Mouse (Mus musculus) heart, embryonic 13.5 days (tissue): ENCODE data around the gene Rassf4. TPM values are rescaled to one million over a fixed set of nuclear protein-coding genes. Genes with fewer than 3 reads are reported as not detected.

Source experiments
- ATAC-seq: fragments of 200-750 bp; cut with Nextera tagmentation; 2 replicates; pipeline ENCODE4 v1.8.0; 2017; ENCODE audit warnings: moderate TSS enrichment; ENCODE audit not compliant: insufficient number of reproducible peaks, low FRiP score, low TSS enrichment; ENCODE audit errors: extremely low read depth
- H3K27ac ChIP-seq: fragments of 300-500 bp; sonication (generic); replicated peaks from 2 replicates; pipeline ENCODE4 v1.5.1; 2015; ENCODE audit warnings: moderate library complexity, mild to moderate bottlenecking, inconsistent platforms
- H3K27me3 ChIP-seq: fragments of 300-500 bp; sonication (generic); replicated peaks from 2 replicates; pipeline ENCODE4 v1.6.1; 2015; ENCODE audit warnings: mild to moderate bottlenecking, inconsistent platforms
- H3K36me3 ChIP-seq: fragments of 300-500 bp; sonication (generic); 2 replicates; pipeline ENCODE4 v1.6.1; 2015; ENCODE audit warnings: mild to moderate bottlenecking, inconsistent platforms
- H3K4me1 ChIP-seq: fragments of 300-500 bp; sonication (generic); 2 replicates; pipeline ENCODE4 v1.6.1; 2015; ENCODE audit warnings: inconsistent platforms
- H3K4me2 ChIP-seq: fragments of 300-500 bp; sonication (generic); 2 replicates; pipeline ENCODE4 v1.6.1; 2015; ENCODE audit warnings: inconsistent platforms, mild to moderate bottlenecking, moderate library complexity
- H3K4me3 ChIP-seq: fragments of 300-500 bp; sonication (generic); 2 replicates; pipeline ENCODE4 v1.5.1; 2015; ENCODE audit warnings: moderate library complexity, mild to moderate bottlenecking, inconsistent platforms
- H3K9ac ChIP-seq: fragments of 300-500 bp; sonication (generic); 2 replicates; pipeline ENCODE4 v1.6.1; 2015; ENCODE audit warnings: inconsistent platforms, mild to moderate bottlenecking, moderate library complexity
- H3K9me3 ChIP-seq: fragments of 300-500 bp; sonication (generic); 2 replicates; pipeline ENCODE4 v1.6.1; 2016; ENCODE audit warnings: inconsistent platforms
- WGBS: fragments of 180-500 bp; shearing (Covaris S2); methylation state at CpG from one replicate; pipeline ENCODE4 v1.1.7; 2015; ENCODE audit warnings: mixed read lengths; 5-methylcytosine and 5-hydroxymethylcytosine counted together
- polyA plus RNA-seq: library from polyadenylated mRNA; unstranded; fragments of >200 nt; fragmentation: Nextera tagmentation; extraction: Ambion mirVana; gene quantifications from 2 replicates; pipeline ENCODE4 v1.2.1, GENCODE M21; 2015

Gene Rassf4
- polyA plus RNA-seq, 1 experiment from 2014 or later, result 6.4 TPM

GRCm38 (mm10) chr6:116651437-116652118 lies 22.2 kb downstream of the Rassf4 start:
- peaks cover 43% of the 10 kb centered on the region for H3K4me1 ChIP-seq
- H3K36me3 ChIP-seq, result no peaks in the 10 kb centered on the region
- H3K27me3 ChIP-seq, result no peaks in the 10 kb centered on the region
- H3K9me3 ChIP-seq, result no peaks in the 10 kb centered on the region
- no peak for ATAC-seq
- WGBS, result 53% methylated on average over 20 of the region's 20 CpGs
- peak overlapping the region; percentile 83 for H3K27ac ChIP-seq
- peak overlapping the region; percentile 77 for H3K9ac ChIP-seq
- H3K4me3 ChIP-seq, result peak overlapping the region; percentile 43
- peak overlapping the region; percentile 62 for H3K4me2 ChIP-seq

- H3K27me3 ChIP-seq, result no peaks in the 10 kb centered on the region
- H3K9me3 ChIP-seq, result no peaks in the 10 kb centered on the region
- H3K4me2 ChIP-seq, result peak within 1 kb of the TSS; percentile 62
- H3K36me3 ChIP-seq, result no peaks in the 10 kb centered on the region
- 15% methylated on average over 6 of the region's 6 CpGs for WGBS
- peak within 1 kb of the TSS; percentile 77 for H3K9ac ChIP-seq
- no peak for ATAC-seq
- peak within 1 kb of the TSS; percentile 43 for H3K4me3 ChIP-seq
- H3K4me1 ChIP-seq, result peaks cover 46% of the 10 kb centered on the region
- H3K27ac ChIP-seq, result peak within 1 kb of the TSS; percentile 83
These were observed 23.3 kb downstream of the Rassf4 start, which contains the start of gene Depp1 for GRCm38 (mm10) chr6:116650406-116650805. Gene Depp1, plus strand, starts transcription at chr6:116650609.

- Histone ChIP-seq H3K27me3 (no peaks in the 10 kb centered on the region), H3K9ac (no peak overlapping the region; the same call in 1 of the 2 replicates), H3K4me2 (peak overlapping the region; percentile 62; the same call in 1 of the 2 replicates), H3K27ac (peak overlapping the region; percentile 83), H3K36me3 (no peaks in the 10 kb centered on the region), H3K4me3 (no peak overlapping the region), H3K4me1 (peaks cover 47% of the 10 kb centered on the region), H3K9me3 (no peaks in the 10 kb centered on the region)
- WGBS, result 63% methylated on average over 7 of the region's 7 CpGs
- no peak for ATAC-seq
These were observed 23.9 kb downstream of the Rassf4 start for GRCm38 (mm10) chr6:116649811-116650210.

GRCm38 (mm10) chr6:116647763-116648162 lies 26.0 kb downstream of the Rassf4 start:
- no peaks in the 10 kb centered on the region for H3K36me3 ChIP-seq
- no peak overlapping the region for H3K9ac ChIP-seq
- no peaks in the 10 kb centered on the region for H3K9me3 ChIP-seq
- H3K4me1 ChIP-seq, result peaks cover 62% of the 10 kb centered on the region
- no peak overlapping the region for H3K27ac ChIP-seq
- H3K27me3 ChIP-seq, result no peaks in the 10 kb centered on the region
- ATAC-seq, result no peak
- 66% methylated on average over 12 of the region's 12 CpGs for WGBS
- H3K4me2 ChIP-seq, result no peak overlapping the region
- H3K4me3 ChIP-seq, result no peak overlapping the region

- no peaks in the 10 kb centered on the region for H3K27me3 ChIP-seq
- WGBS, result 25% methylated on average over 3 of the region's 3 CpGs
- peaks cover 41% of the 10 kb centered on the region for H3K4me1 ChIP-seq
- H3K27ac ChIP-seq, result peak overlapping the region; percentile 86
- no peaks in the 10 kb centered on the region for H3K9me3 ChIP-seq
- H3K36me3 ChIP-seq, result no peaks in the 10 kb centered on the region
- H3K4me3 ChIP-seq, result no peak overlapping the region
- no peak overlapping the region for H3K9ac ChIP-seq
- H3K4me2 ChIP-seq, result no peak overlapping the region
- ATAC-seq, result no peak; the same call in 1 of the 2 replicates
These were observed 29.4 kb downstream of the Rassf4 start for GRCm38 (mm10) chr6:116644335-116644734.

GRCm38 (mm10) chr6:116643881-116644280 lies 29.9 kb downstream of the Rassf4 start:
- Histone ChIP-seq H3K27me3 (no peaks in the 10 kb centered on the region), H3K9me3 (no peaks in the 10 kb centered on the region), H3K4me3 (no peak overlapping the region), H3K27ac (peak overlapping the region; percentile 86), H3K4me2 (no peak overlapping the region), H3K4me1 (peaks cover 44% of the 10 kb centered on the region), H3K36me3 (no peaks in the 10 kb centered on the region), H3K9ac (no peak overlapping the region)
- ATAC-seq, result no peak
- 53% methylated on average over 4 of the region's 4 CpGs for whole genome bisulfite sequencing

- no peak overlapping the region for H3K9ac ChIP-seq
- H3K4me3 ChIP-seq, result no peak overlapping the region
- H3K9me3 ChIP-seq, result no peaks in the 10 kb centered on the region
- peaks cover 48% of the 10 kb centered on the region for H3K4me1 ChIP-seq
- H3K27ac ChIP-seq, result 0 out of 2 replicates have a peak overlapping the region, but pooled peaks have one; percentile 86
- no peaks in the 10 kb centered on the region for H3K36me3 ChIP-seq
- 69% methylated on average over 11 of the region's 11 CpGs for WGBS
- H3K4me2 ChIP-seq, result no peak overlapping the region
- H3K27me3 ChIP-seq, result no peaks in the 10 kb centered on the region
- no peak for ATAC-seq
These were observed 30.8 kb downstream of the Rassf4 start for GRCm38 (mm10) chr6:116642942-116643341.

- peaks cover 65% of the 10 kb centered on the region for H3K4me1 ChIP-seq
- no peak overlapping the region for H3K9ac ChIP-seq
- H3K27ac ChIP-seq, result 0 out of 2 replicates have a peak overlapping the region, but pooled peaks have one; percentile 15
- H3K27me3 ChIP-seq, result no peaks in the 10 kb centered on the region
- no peaks in the 10 kb centered on the region for H3K9me3 ChIP-seq
- no peak overlapping the region for H3K4me3 ChIP-seq
- no peak overlapping the region for H3K4me2 ChIP-seq
- ATAC-seq, result no peak
- H3K36me3 ChIP-seq, result no peaks in the 10 kb centered on the region
- 42% methylated on average over 2 of the region's 2 CpGs for WGBS
These were observed 34.1 kb downstream of the Rassf4 start for GRCm38 (mm10) chr6:116639663-116640062.

GRCm38 (mm10) chr6:116638871-116639270 lies 34.9 kb downstream of the Rassf4 start:
- no peak for ATAC-seq
- peaks cover 64% of the 10 kb centered on the region for H3K4me1 ChIP-seq

GRCm38 (mm10) chr6:116637496-116637895 lies 36.3 kb downstream of the Rassf4 start:
- H3K4me1 ChIP-seq, result peaks cover 54% of the 10 kb centered on the region

More at GRCm38 (mm10) chr6:116638871-116639270, 34.9 kb downstream of the Rassf4 start:
- Histone ChIP-seq H3K27me3 (no peaks in the 10 kb centered on the region), H3K9me3 (no peaks in the 10 kb centered on the region), H3K4me3 (no peak overlapping the region), H3K27ac (no peak overlapping the region), H3K9ac (no peak overlapping the region), H3K4me2 (no peak overlapping the region), H3K36me3 (no peaks in the 10 kb centered on the region)
- WGBS, result 80% methylated on average over 2 of the region's 2 CpGs

GRCm38 (mm10) chr6:116636581-116637235 lies 37.0 kb downstream of the Rassf4 start:
- Histone ChIP-seq H3K36me3 (no peaks in the 10 kb centered on the region), H3K4me2 (no peak overlapping the region), H3K4me1 (peaks cover 54% of the 10 kb centered on the region), H3K9me3 (no peaks in the 10 kb centered on the region), H3K27me3 (no peaks in the 10 kb centered on the region), H3K9ac (no peak overlapping the region), H3K27ac (peak overlapping the region; percentile 98), H3K4me3 (no peak overlapping the region)
- ATAC-seq, result no peak
- 71% methylated on average over 9 of the region's 9 CpGs for WGBS

More at GRCm38 (mm10) chr6:116637496-116637895, 36.3 kb downstream of the Rassf4 start:
- WGBS, result 56% methylated on average over 5 of the region's 5 CpGs
- Histone ChIP-seq H3K4me3 (no peak overlapping the region), H3K9me3 (no peaks in the 10 kb centered on the region), H3K27ac (no peak overlapping the region), H3K4me2 (no peak overlapping the region), H3K36me3 (no peaks in the 10 kb centered on the region), H3K9ac (no peak overlapping the region), H3K27me3 (no peaks in the 10 kb centered on the region)
- no peak for ATAC-seq
